In the genomic region with DNA sequence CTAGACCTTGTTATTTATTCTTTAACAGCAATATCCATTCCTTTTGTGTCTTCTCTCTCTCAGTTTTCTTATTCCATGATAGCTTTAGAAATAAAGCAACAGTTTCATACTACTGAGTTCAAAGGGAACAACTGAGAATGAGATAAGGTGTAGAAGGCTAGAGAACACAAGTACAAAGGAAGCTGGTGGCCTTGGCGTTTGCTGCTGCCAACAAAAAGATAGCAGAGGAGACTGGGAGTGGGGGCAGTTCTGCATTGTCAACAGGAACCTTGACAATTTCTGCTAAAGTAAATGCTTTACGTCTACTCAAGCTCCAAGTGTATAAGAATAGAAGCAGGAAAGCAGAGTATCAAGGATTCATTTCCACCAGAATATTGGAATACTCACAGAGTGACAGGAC, we compare ENCODE assay signal across 18 mouse cellular contexts.
A peak's percentile ranks its signal among the peaks of the same experiment; 100 is the strongest.
DNase-seq lines count a peak whose midpoint lies in the region; ATAC-seq and TF ChIP-seq lines count a peak whose summit lies in the region.
"Had no signal": no experiment of that assay in that cellular context is flagged by ENCODE, and none has a peak within 500 bp of the region (broad histone marks: within the 10 kb centered on the region; RNA-seq: fewer than 3 reads in every experiment).

No protein-coding gene starts in this region.

- no peak for TF ChIP-seq CTCF in liver, postnatal 0 days (IDR thresholded peaks at IDR 0.05; ENCODE audit: low read depth)

- DNase-seq in ovary, adult 18-20 months (ENCODE audit: low spot score): peak; percentile 67
- no peak for DNase-seq in ovary, postnatal 14 days (ENCODE audit: low spot score)
- peak; percentile 28 for DNase-seq in adrenal gland, postnatal 10 days
- peak; percentile 46 for DNase-seq in liver
- DNase-seq in liver, postnatal 0 days: no peak
- DNase-seq in urinary bladder, adult 2 months (ENCODE audit: low spot score): no peak
- no peak for DNase-seq in lung, postnatal 14 days
- no peak for DNase-seq in c-Kit-positive CD71-positive TER-119-positive erythroid progenitor cells, embryonic 14.5 days (ENCODE audit: low spot score)
- DNase-seq: cerebellum, adult 2 months; cerebellum, postnatal 36 days; kidney, adult 2 months; kidney, postnatal 10 days had no signal

- H3K9me3 ChIP-seq in liver, postnatal 0 days (ENCODE audit: low read length): no peaks in the 10 kb centered on the region
- H3K9me3 ChIP-seq: forebrain, embryonic 15.5 days; hindbrain, embryonic 15.5 days; limb, embryonic 10.5 days; midbrain, embryonic 15.5 days; neural tube, embryonic 12.5 days had no signal

- H3K9ac ChIP-seq in liver, postnatal 0 days (replicated peaks): no peak overlapping the region
- H3K9ac ChIP-seq: forebrain, embryonic 15.5 days; hindbrain, embryonic 15.5 days; midbrain, embryonic 15.5 days; neural tube, embryonic 12.5 days had no signal

- no peak overlapping the region for H3K4me2 ChIP-seq in liver, postnatal 0 days (ENCODE audit: low read depth, low read length)
- H3K4me2 ChIP-seq: forebrain, embryonic 15.5 days; heart, embryonic 11.5 days; hindbrain, embryonic 15.5 days; midbrain, embryonic 15.5 days; neural tube, embryonic 12.5 days had no signal

- H3K36me3 ChIP-seq in liver, postnatal 0 days (replicated peaks; ENCODE audit: insufficient read depth, low read length): no peaks in the 10 kb centered on the region
- H3K36me3 ChIP-seq: forebrain, embryonic 15.5 days; hindbrain, embryonic 15.5 days; limb, embryonic 10.5 days; midbrain, embryonic 15.5 days; neural tube, embryonic 12.5 days had no signal

- TF ChIP-seq EP300 in liver, postnatal 0 days (IDR thresholded peaks at IDR 0.05; ENCODE audit: low read depth): no peak

- no peak overlapping the region for H3K27ac ChIP-seq in liver, postnatal 0 days (ENCODE audit: low read depth)
- H3K27ac ChIP-seq: forebrain, embryonic 15.5 days; hindbrain, embryonic 15.5 days; limb, embryonic 10.5 days; midbrain, embryonic 15.5 days; neural tube, embryonic 12.5 days had no signal

- H3K4me1 ChIP-seq in liver, postnatal 0 days (ENCODE audit: insufficient read depth): no peaks in the 10 kb centered on the region
- H3K4me1 ChIP-seq: forebrain, embryonic 15.5 days; hindbrain, embryonic 15.5 days; limb, embryonic 10.5 days; midbrain, embryonic 15.5 days; neural tube, embryonic 12.5 days had no signal

- H3K4me3 ChIP-seq in liver, postnatal 0 days (ENCODE audit: low read depth, low read length): no peak overlapping the region
- H3K4me3 ChIP-seq: forebrain, embryonic 15.5 days; hindbrain, embryonic 15.5 days; limb, embryonic 10.5 days; midbrain, embryonic 15.5 days; neural tube, embryonic 12.5 days had no signal

- no peaks in the 10 kb centered on the region for H3K27me3 ChIP-seq in liver, postnatal 0 days (ENCODE audit: insufficient read depth, low read length)
- H3K27me3 ChIP-seq: forebrain, embryonic 15.5 days; hindbrain, embryonic 15.5 days; midbrain, embryonic 15.5 days; neural tube, embryonic 12.5 days had no signal

- ATAC-seq in liver, postnatal 0 days: peak; percentile 41; the same call in 1 of the 2 replicates
- ATAC-seq: forebrain, embryonic 15.5 days; midbrain, embryonic 15.5 days had no signal

- 16% methylated on average over 2 of the region's 2 CpGs for WGBS in liver, postnatal 0 days (ENCODE audit: insufficient replicate concordance)

Comparison
In these comparisons a context has a peak if more than half of its experiments do, and no peak if none do; other contexts are left out.
1. DNase-seq: peak in ovary, adult 18-20 months (single experiment), adrenal gland, postnatal 10 days (single experiment) and liver (single experiment); none in ovary, postnatal 14 days (single experiment), liver, postnatal 0 days (single experiment), urinary bladder, adult 2 months (single experiment), lung, postnatal 14 days (single experiment) and c-Kit-positive CD71-positive TER-119-positive erythroid progenitor cells, embryonic 14.5 days (single experiment).